Mouse (Mus musculus) kidney, adult 2 months (tissue): Measurements from ENCODE around the gene Prrc2a.

Experiments
- CTCF ChIP-seq: fragments of 200-500 bp; conservative IDR thresholded peaks from 2 replicates; pipeline ENCODE4 v1.5.1; 2011; ENCODE audit warnings: low read depth, mild to moderate bottlenecking, control low read depth, low read length, moderate library complexity, mixed read lengths; ENCODE audit not compliant: insufficient read depth, insufficient read length
- POLR2A ChIP-seq: fragments of 200-500 bp; IDR thresholded peaks from one replicate; pipeline ENCODE4 v1.6.1; 2011; ENCODE audit warnings: low read depth, low read length, control low read depth

DNA sequence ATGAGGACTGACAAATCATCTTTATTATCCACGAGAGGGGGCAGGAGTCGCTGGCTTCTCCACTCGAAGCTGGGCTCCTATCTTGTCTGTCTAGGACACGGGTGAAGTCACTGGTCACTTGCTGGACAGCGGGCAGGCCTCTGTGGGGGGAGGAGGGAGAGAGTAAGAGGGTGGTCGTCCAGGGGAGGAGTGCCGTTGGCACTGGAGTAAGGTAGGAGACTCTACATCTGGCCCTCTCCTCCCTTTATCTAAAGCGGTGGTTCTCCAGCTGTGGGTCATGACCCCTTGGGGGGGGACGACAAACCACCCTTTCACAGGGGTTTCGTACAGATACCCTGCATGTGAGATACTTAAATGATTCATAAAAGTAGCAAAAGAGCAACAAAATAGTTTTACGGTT lies 35.7 kb downstream of the Prrc2a start:
- TF ChIP-seq POLR2A (no peak), CTCF (no peak)
